Mouse (Mus musculus) MEL (cell line): ENCODE results near the gene Olfr986. TPM values are rescaled to one million over a fixed set of nuclear protein-coding genes. Genes with fewer than 3 reads are reported as not detected.

ENCODE experiments used
- DNase-seq: peaks from one replicate; pipeline ENCODE4 v3.0.0; 2011; ENCODE audit warnings: low read depth, low spot score
- H3K27ac ChIP-seq: 2 replicates; pipeline ENCODE4 v1.5.1; 2012; ENCODE audit warnings: low read depth, mild to moderate bottlenecking, control low read depth, low read length, moderate library complexity; ENCODE audit not compliant: control insufficient read depth
- H3K27me3 ChIP-seq, 2 experiments: fragments of 150-350 bp in 1 of 2; sonication (generic) in 1 of 2; 2 replicates each; pipeline ENCODE4 v1.6.1; 2012; ENCODE audit warnings: low read length in 2 of 2, mild to moderate bottlenecking in 2 of 2, improper control_type of control experiment in 1 of 2, moderate library complexity in 1 of 2; ENCODE audit not compliant: insufficient read depth in 2 of 2, control insufficient read depth in 1 of 2
- H3K36me3 ChIP-seq, 2 experiments: 2 replicates each; pipeline ENCODE4 v1.6.1; 2012 to 2014; ENCODE audit warnings: low read length in 2 of 2, improper control_type of control experiment in 1 of 2, inconsistent platforms in 1 of 2, mild to moderate bottlenecking in 1 of 2; ENCODE audit not compliant: insufficient read depth in 2 of 2, control insufficient read depth in 1 of 2
- H3K4me1 ChIP-seq, 2 experiments: fragments of 150-350 bp in 1 of 2; sonication (generic) in 1 of 2; 2 replicates each; pipeline ENCODE4 v1.6.1; 2012; ENCODE audit warnings: low read length in 2 of 2, improper control_type of control experiment in 1 of 2, mild to moderate bottlenecking in 1 of 2; ENCODE audit not compliant: insufficient read depth in 2 of 2, control insufficient read depth in 1 of 2
- H3K4me3 ChIP-seq, 2 experiments: fragments of 150-350 bp in 1 of 2; sonication (generic) in 1 of 2; 2 replicates each; pipeline ENCODE4 v1.5.1; 2012; ENCODE audit warnings: low read depth in 2 of 2, low read length in 2 of 2, mild to moderate bottlenecking in 2 of 2, moderate library complexity in 2 of 2, control low read depth in 1 of 2, improper control_type of control experiment in 1 of 2; ENCODE audit not compliant: control insufficient read depth in 1 of 2, insufficient read depth in 1 of 2
- H3K79me2 ChIP-seq: 2 replicates; pipeline ENCODE4 v1.6.1; 2012; ENCODE audit warnings: mild to moderate bottlenecking, low read length, moderate library complexity; ENCODE audit not compliant: control insufficient read depth, poor library complexity, insufficient read depth
- H3K9ac ChIP-seq: 2 replicates; pipeline ENCODE4 v1.6.1; 2012; ENCODE audit warnings: low read depth, mild to moderate bottlenecking, control low read depth, low read length, moderate library complexity; ENCODE audit not compliant: control insufficient read depth, poor library complexity, severe bottlenecking
- H3K9me3 ChIP-seq: fragments of 150-350 bp; sonication (generic); replicated peaks from 2 replicates; pipeline ENCODE4 v1.6.1; 2012; ENCODE audit warnings: mild to moderate bottlenecking, low read length, improper control_type of control experiment, moderate library complexity; ENCODE audit not compliant: insufficient read depth
- CTCF ChIP-seq, 3 experiments: IDR thresholded peaks in 2 of 3; conservative IDR thresholded peaks in 1 of 3; 2 replicates each; pipeline ENCODE4 v1.5.1; 2011 to 2012; ENCODE audit warnings: low read length in 3 of 3, low read depth in 2 of 3, mild to moderate bottlenecking in 2 of 3, improper control_type of control experiment in 1 of 3, inconsistent platforms in 1 of 3, mixed read lengths in 1 of 3, moderate library complexity in 1 of 3; ENCODE audit not compliant: control insufficient read depth in 1 of 3, insufficient read depth in 1 of 3, poor library complexity in 1 of 3, severe bottlenecking in 1 of 3
- E2F4 ChIP-seq: IDR thresholded peaks from 2 replicates; pipeline ENCODE4 v1.6.1; 2011; ENCODE audit warnings: low read depth, low read length, improper control_type of control experiment, borderline replicate concordance
- JUND ChIP-seq: IDR thresholded peaks from 2 replicates; pipeline ENCODE4 v1.6.1; 2011; ENCODE audit warnings: low read depth, mild to moderate bottlenecking, improper control_type of control experiment, low read length
- MAZ ChIP-seq: IDR thresholded peaks from 2 replicates; pipeline ENCODE4 v1.6.1; 2012; ENCODE audit warnings: low read depth, mild to moderate bottlenecking, inconsistent platforms, low read length, improper control_type of control experiment
- NRF1 ChIP-seq: IDR thresholded peaks from 2 replicates; pipeline ENCODE4 v1.6.1; 2014; ENCODE audit warnings: low read depth, mild to moderate bottlenecking, inconsistent platforms, low read length, improper control_type of control experiment, moderate library complexity; ENCODE audit not compliant: poor library complexity, insufficient read depth, severe bottlenecking
- POLR2AphosphoS2 ChIP-seq: IDR thresholded peaks from 2 replicates; pipeline ENCODE4 v1.6.1; 2011; ENCODE audit warnings: low read length, improper control_type of control experiment
- RAD21 ChIP-seq: IDR thresholded peaks from 2 replicates; pipeline ENCODE4 v1.6.1; 2011; ENCODE audit warnings: mild to moderate bottlenecking, low read depth, low read length, improper control_type of control experiment
- SMC3 ChIP-seq: IDR thresholded peaks from 2 replicates; pipeline ENCODE4 v1.6.1; 2011; ENCODE audit warnings: low read depth, low read length, improper control_type of control experiment
- USF2 ChIP-seq, 2 experiments: IDR thresholded peaks; 2 replicates each; pipeline ENCODE4 v1.6.1; 2011 to 2012; ENCODE audit warnings: improper control_type of control experiment in 2 of 2, low read length in 2 of 2, borderline replicate concordance in 1 of 2, inconsistent platforms in 1 of 2, low read depth in 1 of 2, mild to moderate bottlenecking in 1 of 2; ENCODE audit not compliant: insufficient read depth in 1 of 2
- ZC3H11A ChIP-seq: IDR thresholded peaks from 2 replicates; pipeline ENCODE4 v1.6.1; 2012; ENCODE audit warnings: low read depth, mild to moderate bottlenecking, inconsistent platforms, low read length, improper control_type of control experiment
- polyA plus RNA-seq, 2 experiments: library from polyadenylated mRNA; stranded (reverse) in 1 of 2; unstranded in 1 of 2; fragments of >175 nt in 1 of 2; fragments of >200 nt in 1 of 2; gene quantifications; 2 replicates each; pipeline versions ENCODE4 v1.2.1 to v1.2.4; 2012; ENCODE audit warnings: low replicate concordance in 2 of 2, low read depth in 1 of 2; ENCODE audit not compliant: insufficient read length in 2 of 2, insufficient read depth in 1 of 2, missing spikeins in 1 of 2
- total RNA-seq: library from RNA; depleted of rRNA; stranded (reverse); fragments of 300-350 nt; gene quantifications from 2 replicates; pipeline ENCODE4 v1.2.3, GENCODE M21; 2012

Olfr986 gene
- total and polyA plus RNA-seq, 3 experiments, result not detected

- Histone ChIP-seq H3K4me1 (no peaks in the 10 kb centered on the region), H3K9ac (no peak overlapping the region), H3K79me2 (no peaks in the 10 kb centered on the region), H3K36me3 (no peaks in the 10 kb centered on the region), H3K27ac (no peak overlapping the region), H3K4me3 (no peak overlapping the region), H3K27me3 (no peaks in the 10 kb centered on the region; a peak in 1 of 4 replicates), H3K9me3 (no peaks in the 10 kb centered on the region)
- TF ChIP-seq ZC3H11A (no peak), POLR2AphosphoS2 (no peak), JUND (no peak)
- DNase-seq, result no peak
Measured at GRCm38 (mm10) chr9:40216651-40217050, 35.9 kb downstream of the Olfr986 start.

GRCm38 (mm10) chr9:40224289-40224688 is 43.6 kb downstream of the Olfr986 start:
- Histone ChIP-seq H3K27me3 (no peaks in the 10 kb centered on the region; a peak in 1 of 4 replicates), H3K79me2 (no peaks in the 10 kb centered on the region), H3K9ac (no peak overlapping the region), H3K4me1 (no peaks in the 10 kb centered on the region), H3K4me3 (no peak overlapping the region), H3K9me3 (no peaks in the 10 kb centered on the region), H3K36me3 (no peaks in the 10 kb centered on the region), H3K27ac (no peak overlapping the region)
- peak; percentile 30 for DNase-seq
- TF ChIP-seq NRF1 (no peak), SMC3 (peak; percentile 36; the same call in 1 of the 2 replicates), CTCF (IDR thresholded peaks at IDR 0.05 in 2 of 3, conservative IDR thresholded peaks at IDR 0.05 in 1 of 3; ENCODE audit: control insufficient read depth in 1 of 3, insufficient read depth in 1 of 3, low read depth in 2 of 3, low read length in 3 of 3, poor library complexity in 1 of 3, severe bottlenecking in 1 of 3) (peak; percentile 46 to 72 (median 56))

GRCm38 (mm10) chr9:40227874-40228789 is 47.4 kb downstream of the Olfr986 start:
- TF ChIP-seq SMC3 (peak; percentile 42), RAD21 (peak; percentile 54), E2F4 (no peak), CTCF (IDR thresholded peaks at IDR 0.05 in 2 of 3, conservative IDR thresholded peaks at IDR 0.05 in 1 of 3; ENCODE audit: control insufficient read depth in 1 of 3, insufficient read depth in 1 of 3, low read depth in 2 of 3, low read length in 3 of 3, poor library complexity in 1 of 3, severe bottlenecking in 1 of 3) (peak; percentile 31 to 58 (median 37); a peak in 4 of 6 replicates), USF2 (IDR thresholded peaks at IDR 0.05; ENCODE audit: borderline replicate concordance in 1 of 2, insufficient read depth in 1 of 2, low read depth in 1 of 2, low read length in 2 of 2) (no peak), MAZ (no peak), ZC3H11A (0 out of 2 replicates have a peak, but pooled peaks have one; percentile 9)
- Histone ChIP-seq H3K79me2 (no peaks in the 10 kb centered on the region), H3K4me3 (no peak overlapping the region), H3K4me1 (no peaks in the 10 kb centered on the region), H3K27ac (no peak overlapping the region), H3K27me3 (no peaks in the 10 kb centered on the region), H3K9me3 (no peaks in the 10 kb centered on the region), H3K9ac (no peak overlapping the region), H3K36me3 (no peaks in the 10 kb centered on the region)
- peak; percentile 47 for DNase-seq
